Mouse (Mus musculus) olfactory bulb, adult 2 months (tissue): ENCODE data around the gene Fcho2.

Experiments
- CTCF ChIP-seq: fragments of 200-500 bp; IDR thresholded peaks from 2 replicates; pipeline ENCODE4 v1.5.1; 2012; ENCODE audit warnings: low read depth, mild to moderate bottlenecking, low read length, moderate library complexity; ENCODE audit not compliant: insufficient read depth
- POLR2A ChIP-seq: fragments of 200-500 bp; IDR thresholded peaks from 2 replicates; pipeline ENCODE4 v1.6.1; 2012; ENCODE audit warnings: mild to moderate bottlenecking, low read depth, low read length, moderate library complexity; ENCODE audit not compliant: insufficient read depth

DNA sequence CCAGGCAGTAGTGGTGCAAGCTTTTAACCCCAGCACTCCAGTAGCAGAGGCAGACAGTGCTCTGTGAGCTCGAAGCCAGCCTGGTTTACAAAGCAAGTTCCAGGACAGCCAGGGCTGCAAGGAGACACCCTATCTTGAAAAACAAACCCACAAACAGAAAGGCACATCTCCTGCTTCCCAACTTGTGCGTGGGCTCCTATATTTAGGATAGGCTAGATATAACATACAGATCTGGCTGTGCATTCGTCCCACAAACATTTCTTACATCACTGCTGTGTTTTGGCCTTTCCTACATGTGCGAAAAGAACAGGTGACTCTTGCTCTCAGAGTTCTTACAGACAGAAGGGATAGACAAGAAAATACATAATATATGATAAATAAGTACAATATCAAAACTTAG lies 10.3 kb upstream of the Fcho2 start:
- TF ChIP-seq POLR2A: no peak
- no peak for TF ChIP-seq CTCF
